ENCODE assay signal across 18 mouse cellular contexts in genomic region chr10:78420929-78421328, GRCm38 (mm10).
"Had no signal": no experiment of that assay in that cellular context is flagged by ENCODE, and none has a peak within 500 bp of the region (broad histone marks: within the 10 kb centered on the region; RNA-seq: fewer than 3 reads in every experiment).

No protein-coding gene starts in this region.

- H3K36me3 ChIP-seq: intestine, embryonic 15.5 days; limb, embryonic 13.5 days; midbrain, embryonic 12.5 days; neural tube, embryonic 13.5 days had no signal

- H3K4me2 ChIP-seq: intestine, embryonic 15.5 days; limb, embryonic 13.5 days; midbrain, embryonic 12.5 days; neural tube, embryonic 13.5 days had no signal

- H3K9ac ChIP-seq: intestine, embryonic 15.5 days; limb, embryonic 13.5 days; liver, embryonic 14.5 days; midbrain, embryonic 12.5 days; neural tube, embryonic 13.5 days had no signal

- H3K4me3 ChIP-seq: intestine, embryonic 15.5 days; layer of hippocampus, adult 2 months; limb, embryonic 13.5 days; megakaryocyte, embryonic 14.5 days; midbrain, embryonic 12.5 days; neural tube, embryonic 13.5 days had no signal

- ATAC-seq: intestine, embryonic 15.5 days; midbrain, embryonic 16.5 days had no signal

- H3K27ac ChIP-seq: intestine, embryonic 15.5 days; layer of hippocampus, adult 2 months; limb, embryonic 13.5 days; liver, embryonic 14.5 days; macrophage; midbrain, embryonic 12.5 days; neural tube, embryonic 13.5 days had no signal

- H3K27me3 ChIP-seq: intestine, embryonic 15.5 days; limb, embryonic 13.5 days; megakaryocyte, embryonic 14.5 days; midbrain, embryonic 12.5 days; neural tube, embryonic 13.5 days had no signal

- DNase-seq: kidney, adult 18-20 months; kidney, postnatal 10 days; kidney, postnatal 4 days; left cerebral cortex, postnatal 4 days; lung, adult 2 months; lung, postnatal 10 days; retina, postnatal 1 day; right cerebral cortex, postnatal 4 days; spleen, adult 18-20 months had no signal

- H3K9me3 ChIP-seq: intestine, embryonic 15.5 days; limb, embryonic 13.5 days; megakaryocyte, embryonic 14.5 days; midbrain, embryonic 12.5 days; neural tube, embryonic 13.5 days had no signal
